Mouse (Mus musculus) hindbrain, embryonic 12.5 days (tissue): ENCODE results near the gene Vipas39. TPM values are rescaled to one million over a fixed set of nuclear protein-coding genes. Genes with fewer than 3 reads are reported as not detected.
"Not testable (repeated sequence)": the region's sequence is repeated elsewhere in the genome, so short reads cannot be mapped to it uniquely, and the experiment has no call there.

Experiments used
- ATAC-seq: fragments of 200-750 bp; cut with Nextera tagmentation; 2 replicates; pipeline ENCODE4 v1.8.0; 2017; ENCODE audit warnings: moderate TSS enrichment; ENCODE audit not compliant: low FRiP score
- H3K27ac ChIP-seq: fragments of 300-500 bp; sonication (generic); 2 replicates; pipeline ENCODE4 v1.5.1; 2016; ENCODE audit warnings: mild to moderate bottlenecking
- H3K27me3 ChIP-seq: fragments of 300-500 bp; sonication (generic); 2 replicates; pipeline ENCODE4 v1.6.1; 2016; ENCODE audit warnings: mild to moderate bottlenecking
- H3K36me3 ChIP-seq: fragments of 300-500 bp; sonication (generic); 2 replicates; pipeline ENCODE4 v1.6.1; 2016; ENCODE audit warnings: mild to moderate bottlenecking
- H3K4me1 ChIP-seq: fragments of 300-500 bp; sonication (generic); 2 replicates; pipeline ENCODE4 v1.6.1; 2016
- H3K4me2 ChIP-seq: fragments of 300-500 bp; sonication (generic); replicated peaks from 2 replicates; pipeline ENCODE4 v1.6.1; 2016; ENCODE audit warnings: mild to moderate bottlenecking
- H3K4me3 ChIP-seq: fragments of 300-500 bp; sonication (generic); 2 replicates; pipeline ENCODE4 v1.5.1; 2016; ENCODE audit warnings: mild to moderate bottlenecking
- H3K9ac ChIP-seq: fragments of 300-500 bp; sonication (generic); 2 replicates; pipeline ENCODE4 v1.6.1; 2016; ENCODE audit warnings: mild to moderate bottlenecking, moderate library complexity
- H3K9me3 ChIP-seq: fragments of 300-500 bp; sonication (generic); replicated peaks from 2 replicates; pipeline ENCODE4 v1.6.1; 2016; ENCODE audit warnings: mild to moderate bottlenecking
- WGBS: fragments of 180-500 bp; shearing (Covaris S2); methylation state at CpG from one replicate; pipeline ENCODE4 v1.1.7; 2016; 5-methylcytosine and 5-hydroxymethylcytosine counted together
- polyA plus RNA-seq: library from polyadenylated mRNA; unstranded; fragments of >200 nt; fragmentation: Nextera tagmentation; extraction: Ambion mirVana; gene quantifications from 2 replicates; pipeline ENCODE4 v1.2.1, GENCODE M21; 2016

Gene Vipas39
- 60.0 and 62.1 TPM in 2 replicates for polyA plus RNA-seq

DNA sequence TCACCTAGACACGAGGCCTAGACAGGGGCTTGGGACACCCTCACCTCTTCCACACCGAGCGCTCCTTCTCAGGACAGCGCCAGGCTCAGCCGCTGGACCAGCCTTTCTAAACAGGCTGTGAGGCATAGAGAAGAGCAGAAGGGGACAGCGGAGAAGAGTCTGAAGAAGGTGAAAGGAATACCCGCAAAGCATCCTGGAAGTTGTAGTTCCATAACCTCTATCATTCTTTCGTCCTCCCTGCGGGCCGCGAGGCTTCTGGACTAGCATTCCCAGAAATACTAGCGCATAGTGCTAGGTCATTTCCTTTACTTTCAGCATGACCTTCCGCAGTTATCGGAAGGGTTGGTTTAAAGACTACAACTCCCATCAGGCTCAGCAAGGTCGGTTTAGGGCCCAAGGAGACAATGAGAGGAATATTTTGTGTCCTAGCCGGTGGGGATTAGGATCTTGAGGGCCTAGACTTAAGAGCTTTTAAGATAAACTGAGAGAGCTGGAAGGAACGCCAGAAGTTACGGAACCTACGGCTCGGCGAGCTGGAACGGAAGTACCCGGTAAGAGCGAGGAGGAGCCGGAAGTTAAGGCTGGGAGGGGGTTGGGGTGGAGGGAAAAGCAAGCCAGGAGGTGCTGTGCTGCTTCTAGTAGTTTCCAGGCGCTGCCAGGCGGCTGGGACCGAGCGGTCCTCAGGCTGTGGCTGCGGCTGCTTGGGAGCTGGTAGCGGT, at the start of gene Vipas39, which contains the start of gene Ahsa1:
TSS of gene Vipas39 (minus strand) at position 149 of the 719 bp plus-strand sequence.
TSS of gene Ahsa1 (plus strand) at position 372 of the 719 bp plus-strand sequence.
- WGBS = 0% methylated on average over 31 of the region's 31 CpGs
- ATAC-seq = peak; percentile 99

DNA sequence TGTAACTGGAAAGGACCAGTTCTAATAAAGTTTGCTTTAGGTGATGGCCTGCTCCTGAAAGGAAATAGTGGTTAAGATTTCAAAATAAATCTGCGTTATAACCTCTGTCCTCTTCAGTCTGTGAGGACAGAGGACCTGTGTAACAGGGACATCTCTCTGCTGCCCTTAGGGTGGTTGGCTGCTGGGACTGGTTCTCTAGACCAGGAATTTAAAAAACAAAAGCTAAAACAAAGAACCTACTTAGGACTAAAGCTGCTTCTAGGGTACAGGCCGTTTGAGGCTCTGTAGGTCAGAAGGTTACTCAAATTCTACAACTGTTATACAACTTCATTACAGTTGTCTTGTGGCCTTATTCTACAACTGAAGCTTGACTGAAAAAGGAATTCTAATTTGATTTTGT, 47.0 kb upstream of the Vipas39 start:
- no peak for ATAC-seq
- no peaks in the 10 kb centered on the region for H3K27me3 ChIP-seq
- H3K9ac ChIP-seq = no peak overlapping the region
- H3K9me3 ChIP-seq = no peaks in the 10 kb centered on the region
- no peaks in the 10 kb centered on the region for H3K4me1 ChIP-seq
- no peak overlapping the region for H3K4me3 ChIP-seq
- H3K4me2 ChIP-seq = no peak overlapping the region
- H3K27ac ChIP-seq = no peak overlapping the region
- peaks cover 30% of the 10 kb centered on the region for H3K36me3 ChIP-seq
- WGBS = 64% methylated on average over 2 of the region's 2 CpGs

More for the DNA sequence above, at the start of gene Vipas39, which contains the start of gene Ahsa1:
- H3K4me3 ChIP-seq = peak within 1 kb of the TSS; percentile 75
- peak within 1 kb of the TSS; percentile 87 for H3K9ac ChIP-seq
- no peaks in the 10 kb centered on the region for H3K27me3 ChIP-seq
- H3K9me3 ChIP-seq = no peaks in the 10 kb centered on the region
- H3K36me3 ChIP-seq = peaks cover 40% of the 10 kb centered on the region
- peak within 1 kb of the TSS; percentile 74 for H3K4me2 ChIP-seq
- H3K27ac ChIP-seq = peak within 1 kb of the TSS; percentile 86
- H3K4me1 ChIP-seq = peaks cover 18% of the 10 kb centered on the region

DNA sequence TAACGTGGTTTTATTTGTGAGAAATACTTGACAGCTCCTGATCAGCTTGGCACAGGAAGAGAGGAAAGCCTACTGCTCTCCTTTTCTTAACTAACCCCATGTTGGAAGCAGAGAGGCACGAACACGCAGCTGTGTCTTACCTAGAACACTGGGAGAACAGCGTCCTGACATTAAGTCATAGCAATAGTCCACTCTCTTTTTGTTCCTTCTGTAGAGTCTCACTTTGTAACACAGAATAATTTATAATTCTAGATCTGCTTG, 40.5 kb upstream of the Vipas39 start:
- H3K36me3 ChIP-seq = peaks cover 19% of the 10 kb centered on the region
- WGBS = 71% methylated on average over 4 of the region's 4 CpGs
- H3K4me1 ChIP-seq, H3K9ac ChIP-seq, H3K27me3 ChIP-seq, H3K4me3 ChIP-seq, H3K4me2 ChIP-seq, H3K9me3 ChIP-seq, H3K27ac ChIP-seq, ATAC-seq: not testable (repeated sequence)

DNA sequence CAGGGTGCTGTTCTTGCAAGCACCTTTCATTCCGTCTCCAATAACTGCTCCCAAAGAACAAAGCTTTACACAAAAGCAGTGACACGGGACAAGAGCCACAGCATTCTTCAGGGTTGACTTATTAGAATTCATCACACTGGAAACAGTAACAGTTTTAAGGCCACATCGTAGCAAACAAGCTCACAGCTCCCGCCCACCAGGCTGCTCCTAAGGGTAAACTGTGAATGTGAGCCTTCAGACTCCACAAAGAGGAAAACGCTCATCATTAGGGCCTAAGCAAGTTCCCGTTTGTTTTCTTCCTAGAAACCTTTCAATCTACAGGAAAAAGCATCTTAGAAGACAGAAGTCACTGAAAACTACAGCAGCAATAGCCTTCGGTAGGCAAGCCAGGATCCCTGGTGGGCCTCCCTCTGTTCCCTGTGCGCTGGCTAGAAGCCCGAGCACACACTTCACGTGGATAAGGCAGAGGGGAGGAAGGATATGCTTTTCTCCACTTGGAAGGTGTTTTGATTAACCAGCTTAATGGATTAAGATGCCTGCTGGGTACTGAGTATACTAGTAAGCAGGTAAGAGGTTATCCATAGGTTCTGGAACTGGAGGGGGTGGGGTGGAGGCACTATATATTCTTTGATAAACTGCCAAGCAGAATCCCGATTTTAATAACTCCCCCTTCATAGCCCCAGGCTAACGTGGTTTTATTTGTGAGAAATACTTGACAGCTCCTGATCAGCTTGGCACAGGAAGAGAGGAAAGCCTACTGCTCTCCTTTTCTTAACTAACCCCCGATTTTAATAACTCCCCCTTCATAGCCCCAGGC, 39.9 kb upstream of the Vipas39 start:
- ATAC-seq = no peak

DNA sequence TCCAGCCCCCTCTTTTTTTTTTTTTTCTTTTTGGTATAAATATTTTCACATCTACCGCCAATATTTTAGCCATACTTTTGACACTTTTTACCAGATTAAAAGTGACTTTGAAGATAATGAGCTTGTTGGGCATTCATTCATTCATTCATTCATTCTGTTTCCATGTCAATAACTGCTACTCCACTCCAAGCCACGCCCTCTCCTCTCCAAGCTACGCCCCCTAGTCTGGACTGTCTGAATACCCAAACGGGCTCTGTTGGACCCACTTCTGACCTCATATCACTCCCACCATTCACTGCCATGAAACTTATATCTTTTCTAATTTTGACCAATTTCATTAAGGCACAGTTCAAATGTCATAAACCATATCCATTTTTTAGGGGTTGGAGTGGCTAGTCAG, 35.1 kb upstream of the Vipas39 start:
- Histone ChIP-seq H3K36me3 (no peaks in the 10 kb centered on the region), H3K9ac (no peak overlapping the region), H3K4me1 (peaks cover 17% of the 10 kb centered on the region), H3K9me3 (no peaks in the 10 kb centered on the region), H3K27me3 (peaks cover 34% of the 10 kb centered on the region), H3K4me3 (no peak overlapping the region), H3K4me2 (no peak overlapping the region), H3K27ac (no peak overlapping the region)
- WGBS = 46% methylated on average over 4 of the region's 4 CpGs
- ATAC-seq = no peak

More for the DNA sequence above, 39.9 kb upstream of the Vipas39 start:
- H3K9ac ChIP-seq = no peak overlapping the region
- WGBS = 41% methylated on average over 13 of the region's 13 CpGs
- peaks cover 5% of the 10 kb centered on the region; the same call in 1 of the 2 replicates for H3K27me3 ChIP-seq
- no peak overlapping the region for H3K27ac ChIP-seq
- H3K4me3 ChIP-seq = no peak overlapping the region
- 0 out of 2 replicates have a peak, but pooled peaks cover 2% of the 10 kb centered on the region for H3K4me1 ChIP-seq
- peaks cover 19% of the 10 kb centered on the region for H3K36me3 ChIP-seq
- H3K4me2 ChIP-seq = no peak overlapping the region
- H3K9me3 ChIP-seq = no peaks in the 10 kb centered on the region

DNA sequence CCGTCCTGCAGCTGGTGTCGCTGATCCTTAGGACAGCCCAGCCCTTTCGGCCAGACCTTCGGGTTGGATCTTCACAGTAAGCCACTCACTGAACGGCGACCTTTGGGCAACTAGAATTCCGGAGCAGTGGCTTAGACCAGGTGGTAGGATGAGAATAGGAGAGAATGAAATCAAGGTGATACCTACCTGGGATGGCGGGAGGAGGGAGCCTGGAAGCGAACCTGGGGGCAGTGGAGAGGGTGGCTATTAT, 34.3 kb upstream of the Vipas39 start:
- ATAC-seq = no peak
- Histone ChIP-seq H3K4me2 (peak overlapping the region; percentile 97), H3K4me1 (peaks cover 14% of the 10 kb centered on the region), H3K27ac (no peak overlapping the region), H3K9ac (no peak overlapping the region), H3K9me3 (no peaks in the 10 kb centered on the region), H3K4me3 (peak overlapping the region; percentile 80), H3K27me3 (peaks cover 34% of the 10 kb centered on the region), H3K36me3 (no peaks in the 10 kb centered on the region)
- WGBS = under 1% methylated on average over 9 of the region's 9 CpGs

DNA sequence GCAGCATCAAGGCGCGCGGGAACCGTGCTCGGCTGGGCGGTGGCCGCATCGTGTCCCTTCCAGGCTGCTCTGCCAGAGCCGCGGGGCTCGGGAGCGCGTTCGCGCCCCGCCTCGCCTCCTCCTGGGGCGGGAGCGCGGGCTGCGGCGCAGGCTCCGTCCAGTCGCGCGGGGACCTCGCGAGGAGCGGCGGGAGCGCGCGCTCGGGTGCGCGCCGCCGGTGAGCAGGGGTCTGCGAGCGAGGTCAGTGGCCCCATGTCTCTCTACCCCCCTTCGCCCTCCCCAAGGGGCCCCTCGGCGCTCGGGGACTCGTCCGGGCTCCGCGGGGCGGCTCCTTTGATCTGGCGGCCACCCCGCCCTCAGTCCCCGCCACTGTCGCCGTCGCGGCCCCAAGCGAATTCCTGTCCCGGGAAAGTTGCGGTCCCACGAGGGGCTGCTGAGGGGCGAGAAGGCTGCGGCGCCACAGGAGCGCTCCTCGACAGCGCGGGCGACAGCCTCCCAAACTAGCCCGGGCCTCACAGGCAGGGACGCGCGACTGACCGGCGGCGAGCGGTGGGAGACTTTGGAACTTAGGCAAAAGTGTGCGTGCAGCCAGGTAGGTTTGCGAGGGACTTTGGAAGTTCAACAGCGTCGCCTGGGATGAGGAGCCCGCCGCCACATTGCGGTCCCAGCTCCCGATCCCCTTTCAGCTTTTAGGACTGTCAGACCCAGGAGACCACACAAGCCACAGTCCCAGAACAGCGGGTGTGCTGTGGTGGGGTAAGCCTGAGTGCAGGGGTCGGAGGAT, 33.8 kb upstream of the Vipas39 start, which contains the start of gene Ism2:
TSS of gene Ism2 (minus strand) at position 49 of the 784 bp plus-strand sequence.
- WGBS = under 1% methylated on average over 82 of the region's 86 CpGs
- peaks cover 14% of the 10 kb centered on the region for H3K4me1 ChIP-seq
- H3K27me3 ChIP-seq = peaks cover 34% of the 10 kb centered on the region
- H3K4me3 ChIP-seq = peak within 1 kb of the TSS; percentile 80
- no peaks in the 10 kb centered on the region for H3K9me3 ChIP-seq
- no peak within 1 kb of the TSS for H3K27ac ChIP-seq
- peak within 1 kb of the TSS; percentile 74 for H3K9ac ChIP-seq
- peak; percentile 72 for ATAC-seq
- H3K4me2 ChIP-seq = peak within 1 kb of the TSS; percentile 97
- H3K36me3 ChIP-seq = no peaks in the 10 kb centered on the region

DNA sequence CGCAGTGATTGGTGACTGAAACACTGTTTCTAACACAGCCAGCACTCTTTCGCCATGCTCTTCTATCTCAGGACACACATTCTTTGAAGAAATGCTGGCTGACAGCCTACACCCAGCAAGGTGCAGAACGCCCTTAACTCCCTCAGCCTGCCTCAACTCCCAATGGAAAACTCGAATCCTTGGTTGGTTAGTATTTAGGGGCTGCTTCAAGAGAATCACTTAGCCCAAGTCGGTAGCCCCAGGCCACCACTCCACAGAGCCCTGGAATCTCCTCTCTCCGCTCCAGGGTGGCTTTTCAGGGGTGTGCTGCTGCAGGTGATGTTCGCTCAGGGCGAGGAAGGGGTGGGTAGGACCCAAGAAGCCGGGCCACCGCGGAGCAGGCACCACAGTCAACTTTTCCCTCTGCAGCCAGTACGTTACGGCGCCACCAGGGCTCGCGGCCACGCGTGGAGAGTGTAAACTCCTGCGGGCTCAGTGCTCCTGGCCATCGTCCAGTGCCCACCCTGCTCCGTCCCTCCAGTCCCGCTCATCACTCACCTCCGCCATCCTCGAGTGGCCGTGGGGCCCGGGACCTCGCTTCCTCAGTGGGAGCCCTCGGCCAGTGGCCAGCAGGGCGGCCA, 33.1 kb upstream of the Vipas39 start:
- H3K27ac ChIP-seq = no peak overlapping the region
- H3K9me3 ChIP-seq = no peaks in the 10 kb centered on the region
- H3K4me3 ChIP-seq = peak overlapping the region; percentile 80
- H3K27me3 ChIP-seq = peaks cover 34% of the 10 kb centered on the region
- no peak; the same call in none of the 2 replicates for ATAC-seq
- peak overlapping the region; percentile 74 for H3K9ac ChIP-seq
- WGBS = 10% methylated on average over 27 of the region's 29 CpGs
- peaks cover 14% of the 10 kb centered on the region for H3K4me1 ChIP-seq
- H3K4me2 ChIP-seq = peak overlapping the region; percentile 97
- no peaks in the 10 kb centered on the region for H3K36me3 ChIP-seq

DNA sequence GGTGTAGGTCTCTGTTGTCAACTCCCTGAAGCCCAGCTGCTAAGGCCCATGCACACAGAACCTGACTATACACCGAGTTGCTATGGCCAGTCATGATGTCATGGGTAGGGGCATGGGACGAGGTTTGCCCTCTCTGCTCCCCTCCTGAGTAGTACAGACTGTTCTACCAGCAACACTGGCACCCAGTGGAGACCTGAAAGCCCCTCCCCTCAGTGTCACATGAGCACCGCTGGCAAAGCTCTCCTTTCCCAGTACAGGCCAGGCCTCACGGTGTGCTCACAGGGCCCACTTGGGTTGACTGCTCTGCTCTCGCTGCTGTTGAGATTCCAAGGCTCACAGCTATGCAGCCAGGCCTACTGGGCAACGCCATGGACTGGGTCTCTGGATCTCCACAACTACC, 27.9 kb upstream of the Vipas39 start:
- Histone ChIP-seq H3K9ac (no peak overlapping the region), H3K27me3 (peaks cover 9% of the 10 kb centered on the region), H3K36me3 (no peaks in the 10 kb centered on the region), H3K4me1 (no peaks in the 10 kb centered on the region), H3K4me3 (no peak overlapping the region), H3K9me3 (no peaks in the 10 kb centered on the region), H3K27ac (no peak overlapping the region), H3K4me2 (no peak overlapping the region)
- ATAC-seq = no peak
- WGBS = 65% methylated on average over 6 of the region's 6 CpGs

DNA sequence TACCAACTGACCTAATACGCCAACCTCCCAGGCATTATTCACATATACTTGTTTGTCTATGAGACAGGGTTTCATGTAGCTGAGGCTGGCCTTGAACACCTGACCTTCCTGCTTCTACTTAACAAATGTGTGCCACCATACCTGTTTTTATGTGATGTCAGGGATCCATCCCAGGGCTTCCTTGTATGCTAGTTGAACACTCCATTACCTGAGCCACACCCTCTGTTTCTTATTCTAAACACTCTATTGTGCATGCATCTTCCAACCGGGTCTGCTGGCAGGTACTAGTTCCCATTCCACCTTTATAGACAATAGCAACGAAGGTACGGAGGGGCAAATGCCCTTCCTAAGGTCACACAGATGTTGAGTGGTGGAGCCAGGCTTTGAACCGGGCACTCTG, 23.0 kb upstream of the Vipas39 start:
- Histone ChIP-seq H3K9ac (no peak overlapping the region), H3K27me3 (no peaks in the 10 kb centered on the region), H3K36me3 (0 out of 2 replicates have a peak, but pooled peaks cover 2% of the 10 kb centered on the region), H3K4me1 (no peaks in the 10 kb centered on the region), H3K27ac (no peak overlapping the region), H3K4me3 (no peak overlapping the region), H3K4me2 (no peak overlapping the region), H3K9me3 (0 out of 2 replicates have a peak, but pooled peaks cover 5% of the 10 kb centered on the region)
- no peak for ATAC-seq
- 90% methylated on average over 5 of the region's 5 CpGs for WGBS

DNA sequence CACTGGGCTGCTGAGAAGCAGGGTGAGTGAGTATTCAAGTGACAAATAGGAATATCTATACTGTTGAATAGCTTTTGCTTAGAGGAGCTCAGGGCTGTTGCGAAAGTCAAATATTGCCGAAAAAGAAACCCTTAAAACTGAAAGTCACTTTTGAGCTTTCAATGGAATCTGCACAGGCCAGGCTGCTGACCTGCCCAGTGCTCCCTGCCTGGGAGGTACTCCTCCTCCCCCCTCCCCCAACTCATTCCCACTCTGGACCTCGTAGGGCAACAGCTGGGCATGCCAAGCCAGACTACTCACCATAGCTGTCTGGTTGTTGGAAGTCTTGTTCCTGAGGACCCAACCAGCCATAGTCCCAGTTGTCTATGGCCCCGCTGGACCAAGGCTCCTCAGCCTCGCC, 18.7 kb upstream of the Vipas39 start:
- H3K9me3 ChIP-seq = 0 out of 2 replicates have a peak, but pooled peaks cover 5% of the 10 kb centered on the region
- H3K4me2 ChIP-seq = no peak overlapping the region
- ATAC-seq = no peak
- 89% methylated on average over 5 of the region's 5 CpGs for WGBS
- H3K9ac ChIP-seq = no peak overlapping the region
- H3K4me3 ChIP-seq = no peak overlapping the region
- no peaks in the 10 kb centered on the region for H3K27me3 ChIP-seq
- no peaks in the 10 kb centered on the region for H3K4me1 ChIP-seq
- H3K36me3 ChIP-seq = 0 out of 2 replicates have a peak, but pooled peaks cover 2% of the 10 kb centered on the region
- H3K27ac ChIP-seq = no peak overlapping the region
